Mouse (Mus musculus) bone marrow macrophage, adult 2 months (primary cell): ENCODE results near the gene Mtap.

ENCODE experiments used
- CTCF ChIP-seq: IDR thresholded peaks from 2 replicates; pipeline ENCODE4 v1.5.1; 2012; ENCODE audit warnings: low read depth, mild to moderate bottlenecking, low read length, moderate library complexity
- POLR2A ChIP-seq: IDR thresholded peaks from 2 replicates; pipeline ENCODE4 v1.6.1; 2012; ENCODE audit warnings: mild to moderate bottlenecking, low read depth, low read length, borderline replicate concordance

- TF ChIP-seq POLR2A (no peak), CTCF (no peak)
Observed at GRCm38 (mm10) chr4:89163613-89164012, 26.7 kb downstream of the Mtap start.
